Mouse (Mus musculus) intestine, embryonic 14.5 days (tissue): ENCODE measurements at regions not wholly inside any gene's neighbourhood (a gene's known extent, or its start where the extent isn't known, plus 50 kb on each side); places are given as distances from the start of the nearest gene placed in this dataset.

Experiments used
- ATAC-seq: fragments of 200-750 bp; cut with Nextera tagmentation; replicated peaks from 2 replicates; pipeline ENCODE4 v1.8.0; 2017; ENCODE audit warnings: low read depth, moderate number of reproducible peaks, moderate TSS enrichment, moderate library complexity; ENCODE audit not compliant: low FRiP score, low TSS enrichment
- DNase-seq: peaks from one replicate; pipeline ENCODE4 v3.0.0-alpha.2; 2018; ENCODE audit warnings: low spot score
- H3K27ac ChIP-seq: fragments of 300-500 bp; sonication (generic); 2 replicates; pipeline ENCODE4 v1.5.1; 2014; ENCODE audit warnings: low read depth, mild to moderate bottlenecking, control low read depth
- H3K27me3 ChIP-seq: fragments of 300-500 bp; sonication (generic); replicated peaks from 2 replicates; pipeline ENCODE4 v1.6.1; 2014; ENCODE audit warnings: low read length, control low read depth; ENCODE audit not compliant: control insufficient read depth, insufficient read depth
- H3K36me3 ChIP-seq: fragments of 300-500 bp; sonication (generic); 2 replicates; pipeline ENCODE4 v1.6.1; 2014; ENCODE audit warnings: low read length, control low read depth; ENCODE audit not compliant: control insufficient read depth, insufficient read depth
- H3K4me1 ChIP-seq: fragments of 300-500 bp; sonication (generic); replicated peaks from 2 replicates; pipeline ENCODE4 v1.6.1; 2014; ENCODE audit warnings: low read length, control low read depth, mixed read lengths; ENCODE audit not compliant: control insufficient read depth, insufficient read depth
- H3K4me2 ChIP-seq: fragments of 300-500 bp; sonication (generic); 2 replicates; pipeline ENCODE4 v1.6.1; 2014; ENCODE audit warnings: low read length
- H3K4me3 ChIP-seq: fragments of 300-500 bp; sonication (generic); 2 replicates; pipeline ENCODE4 v1.5.1; 2014; ENCODE audit warnings: low read depth, low read length, control low read depth, mixed read lengths
- H3K9ac ChIP-seq: fragments of 300-500 bp; sonication (generic); 2 replicates; pipeline ENCODE4 v1.6.1; 2014; ENCODE audit warnings: mild to moderate bottlenecking, low read length
- H3K9me3 ChIP-seq: fragments of 300-500 bp; sonication (generic); 2 replicates; pipeline ENCODE4 v1.6.1; 2016; ENCODE audit warnings: low read length, control low read depth; ENCODE audit not compliant: control insufficient read depth
- WGBS: fragments of 180-500 bp; shearing (Covaris S2); extraction: QIAGEN DNeasy Blood & Tissue Kit; methylation state at CpG from one replicate; pipeline ENCODE4 v1.1.7; 2014; 5-methylcytosine and 5-hydroxymethylcytosine counted together

DNA sequence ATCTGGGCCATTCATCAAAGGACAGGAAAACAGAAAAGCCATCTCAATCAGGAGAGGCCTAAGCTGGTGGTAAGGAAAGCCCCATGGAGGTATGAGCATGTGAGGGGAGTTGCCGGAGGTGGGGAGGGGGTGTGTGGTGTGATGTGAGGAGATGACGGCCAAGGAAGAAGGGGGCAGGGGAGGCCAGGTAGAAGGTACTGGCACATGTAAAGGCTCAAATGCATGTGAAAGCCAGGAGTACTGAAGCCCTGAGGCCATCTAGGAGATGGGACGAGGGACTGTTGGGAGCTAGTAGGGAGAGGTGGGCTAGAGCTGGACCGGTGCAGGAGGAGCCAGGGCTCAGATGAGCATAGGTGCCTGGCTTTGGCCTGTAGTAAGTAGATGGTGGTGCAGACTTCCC, 98.4 kb downstream of the 1810010D01Rik start:
- no peaks in the 10 kb centered on the region for H3K27me3 ChIP-seq
- no peaks in the 10 kb centered on the region for H3K36me3 ChIP-seq
- 77% methylated on average over 4 of the region's 4 CpGs for whole genome bisulfite sequencing
- no peaks in the 10 kb centered on the region for H3K9me3 ChIP-seq
- ATAC-seq (no peak), DNase-seq (no peak)
- H3K4me3 ChIP-seq = no peak overlapping the region
- no peak overlapping the region for H3K9ac ChIP-seq
- H3K4me1 ChIP-seq = peaks cover 25% of the 10 kb centered on the region
- no peak overlapping the region for H3K27ac ChIP-seq
- H3K4me2 ChIP-seq = no peak overlapping the region

DNA sequence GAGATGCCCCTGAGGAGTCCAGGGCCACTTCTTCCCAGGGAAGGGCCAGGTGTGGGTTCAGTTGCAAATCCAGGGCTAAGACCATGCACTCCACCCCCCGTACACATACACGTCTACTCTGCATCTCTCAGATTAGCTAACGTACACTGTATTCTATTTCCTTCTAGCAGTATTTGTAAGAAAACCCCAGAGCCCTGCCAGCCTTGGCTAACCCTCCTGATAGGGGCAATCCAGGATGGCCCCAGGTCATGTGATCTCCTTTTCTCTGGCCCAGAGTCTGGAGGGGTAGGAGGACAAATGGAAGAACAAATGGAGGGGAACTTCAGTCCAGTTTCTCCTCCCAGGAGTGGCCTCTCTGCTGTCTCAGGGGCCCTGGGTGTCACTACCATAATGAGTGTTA, 98.9 kb downstream of the 1810010D01Rik start:
- Histone ChIP-seq H3K27me3 (no peaks in the 10 kb centered on the region), H3K4me3 (no peak overlapping the region), H3K4me2 (no peak overlapping the region), H3K27ac (no peak overlapping the region), H3K4me1 (peaks cover 25% of the 10 kb centered on the region), H3K9ac (no peak overlapping the region), H3K36me3 (no peaks in the 10 kb centered on the region), H3K9me3 (no peaks in the 10 kb centered on the region)
- no peak for DNase-seq
- ATAC-seq = no peak
- WGBS = 84% methylated on average over 3 of the region's 3 CpGs

DNA sequence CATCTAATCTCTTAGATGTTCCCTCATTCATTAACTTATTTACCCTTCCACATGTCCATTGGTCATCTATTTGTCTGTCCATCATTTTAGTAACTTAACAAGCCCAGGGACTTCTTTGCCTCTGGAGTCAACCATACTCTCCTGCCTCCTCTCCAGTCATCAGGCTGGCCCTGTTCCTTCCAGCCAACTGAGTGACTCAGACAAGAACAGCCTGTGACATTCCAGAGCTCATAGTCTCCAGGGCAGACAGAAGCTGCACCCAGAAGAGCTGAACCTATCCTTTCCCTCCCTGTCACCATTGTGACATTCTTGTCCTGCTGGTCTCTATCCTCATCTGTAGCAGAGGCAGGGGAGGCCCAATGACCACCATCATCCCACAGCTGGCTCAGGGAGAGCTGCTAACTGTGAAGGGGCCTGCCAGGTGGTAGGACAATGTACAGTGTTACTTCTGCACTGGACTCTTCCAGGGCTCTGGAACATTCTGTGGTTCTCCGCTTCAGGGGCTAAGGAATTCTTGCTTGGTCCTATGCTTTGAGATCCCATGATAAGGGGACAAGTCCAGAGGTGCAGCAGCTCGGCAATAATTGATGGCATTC, 100.2 kb downstream of the 1810010D01Rik start:
- no peak overlapping the region for H3K4me3 ChIP-seq
- 88% methylated on average over 2 of the region's 2 CpGs for WGBS
- no peak for ATAC-seq

DNA sequence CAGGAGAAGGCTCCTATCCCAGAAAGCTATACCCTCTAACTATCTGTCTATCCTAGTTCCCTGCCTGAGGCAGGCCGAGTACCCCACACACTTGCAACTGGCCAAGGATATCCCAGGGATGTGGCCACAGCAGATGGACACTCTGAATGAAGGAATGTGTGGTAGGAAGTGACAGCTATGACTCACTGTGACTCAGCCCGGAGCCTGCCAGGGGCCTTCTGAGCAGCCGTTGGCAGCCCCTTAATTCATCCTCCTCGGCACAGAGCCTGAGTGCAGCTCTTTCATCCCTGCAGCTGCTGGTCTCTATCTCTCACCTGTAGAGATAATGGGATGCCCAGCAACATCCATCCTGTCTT, 101.4 kb downstream of the 1810010D01Rik start:
- Histone ChIP-seq H3K4me3 (no peak overlapping the region), H3K9ac (no peak overlapping the region), H3K9me3 (no peaks in the 10 kb centered on the region), H3K27ac (no peak overlapping the region), H3K4me2 (no peak overlapping the region), H3K27me3 (no peaks in the 10 kb centered on the region), H3K4me1 (peaks cover 14% of the 10 kb centered on the region), H3K36me3 (no peaks in the 10 kb centered on the region)
- DNase-seq (no peak), ATAC-seq (no peak)
- 59% methylated on average over 4 of the region's 4 CpGs for WGBS

More for the DNA sequence above, 100.2 kb downstream of the 1810010D01Rik start:
- no peak for DNase-seq
- no peak overlapping the region for H3K27ac ChIP-seq
- H3K4me2 ChIP-seq = no peak overlapping the region
- H3K4me1 ChIP-seq = peaks cover 25% of the 10 kb centered on the region
- no peaks in the 10 kb centered on the region for H3K9me3 ChIP-seq
- H3K9ac ChIP-seq = no peak overlapping the region
- no peaks in the 10 kb centered on the region for H3K36me3 ChIP-seq
- no peaks in the 10 kb centered on the region for H3K27me3 ChIP-seq

DNA sequence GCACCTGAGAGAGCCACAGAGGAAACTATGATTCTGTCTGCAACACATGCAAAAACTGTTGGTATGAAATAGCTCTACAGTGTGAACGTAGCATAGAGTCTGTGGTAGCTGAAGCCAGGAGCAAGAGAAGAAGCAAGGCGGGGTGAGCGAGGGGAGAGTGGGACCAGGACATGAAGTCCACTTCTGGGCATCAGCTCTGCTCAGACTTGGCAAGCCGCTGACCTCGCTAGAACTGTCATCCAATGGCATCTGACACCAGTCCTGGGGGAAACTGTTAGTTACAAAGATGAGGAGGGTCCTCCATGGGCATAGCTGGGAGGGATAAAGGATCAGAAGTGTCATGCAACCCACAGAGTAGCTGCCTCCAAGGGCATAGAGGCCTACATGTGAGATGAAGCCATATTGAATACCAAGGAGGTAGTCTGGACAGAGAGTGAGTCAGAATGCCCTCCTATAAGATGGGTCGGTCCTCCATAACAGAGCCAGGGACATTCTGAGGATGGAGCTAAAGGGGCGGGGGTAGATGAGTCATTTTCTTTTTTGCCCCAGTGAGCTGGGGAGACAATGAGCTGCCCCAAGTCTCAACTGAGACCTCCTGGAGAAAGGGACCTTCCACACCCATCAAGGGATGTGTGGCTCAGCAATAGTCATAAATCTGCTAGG, 102.0 kb downstream of the 1810010D01Rik start:
- Histone ChIP-seq H3K36me3 (no peaks in the 10 kb centered on the region), H3K4me3 (no peak overlapping the region), H3K4me2 (no peak overlapping the region), H3K9me3 (no peaks in the 10 kb centered on the region), H3K9ac (no peak overlapping the region), H3K27ac (no peak overlapping the region), H3K27me3 (no peaks in the 10 kb centered on the region), H3K4me1 (peaks cover 8% of the 10 kb centered on the region)
- DNase-seq (no peak), ATAC-seq (no peak)
- 85% methylated on average over 7 of the region's 7 CpGs for WGBS

DNA sequence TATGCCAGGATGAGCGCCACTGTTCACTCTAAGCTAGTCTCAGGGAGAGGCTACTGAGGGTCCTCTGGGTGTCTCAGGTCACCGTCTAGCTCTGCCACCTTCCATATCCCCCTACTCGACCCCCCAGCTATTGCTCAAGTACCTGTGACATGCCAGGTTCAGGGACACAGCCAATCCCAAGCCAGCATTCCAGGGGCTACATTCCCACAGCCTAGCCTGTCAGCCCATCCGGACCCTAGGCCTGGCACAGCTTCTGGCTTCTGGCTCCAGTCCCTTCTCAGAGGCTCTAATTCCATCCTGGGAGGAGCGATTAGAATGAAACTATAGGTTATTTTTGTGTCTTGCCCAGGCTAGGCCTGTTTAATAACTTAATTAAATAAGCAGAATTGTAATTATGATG, 105.2 kb downstream of the 1810010D01Rik start:
- Histone ChIP-seq H3K9me3 (no peaks in the 10 kb centered on the region), H3K27me3 (no peaks in the 10 kb centered on the region), H3K9ac (no peak overlapping the region), H3K4me3 (no peak overlapping the region), H3K36me3 (no peaks in the 10 kb centered on the region), H3K4me2 (no peak overlapping the region), H3K27ac (0 out of 2 replicates have a peak overlapping the region, but pooled peaks have one; percentile 11), H3K4me1 (no peaks in the 10 kb centered on the region)
- ATAC-seq (no peak), DNase-seq (no peak)
- 71% methylated on average over 5 of the region's 5 CpGs for WGBS

DNA sequence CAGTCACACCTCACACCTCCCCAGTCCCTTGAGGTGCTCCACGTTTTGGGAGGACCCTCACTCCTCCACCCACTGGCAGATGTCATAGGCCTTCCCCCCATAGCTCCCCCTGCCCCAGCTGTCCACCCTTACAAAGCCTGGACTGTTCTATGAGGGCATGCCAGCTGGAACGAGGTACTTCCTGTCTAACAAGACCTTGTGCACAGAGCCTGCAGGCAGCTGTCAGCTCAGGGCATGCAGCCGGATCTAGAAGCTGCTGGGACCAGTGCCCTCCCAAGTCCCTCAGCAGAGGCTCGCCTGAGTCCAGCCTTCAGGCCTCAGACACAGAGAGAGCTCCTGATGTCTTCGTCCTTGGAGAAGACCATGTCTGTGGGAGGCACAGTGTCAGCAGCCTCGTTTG, 105.7 kb downstream of the 1810010D01Rik start:
- ATAC-seq (peak; percentile 56), DNase-seq (no peak)
- Histone ChIP-seq H3K9ac (no peak overlapping the region), H3K4me1 (no peaks in the 10 kb centered on the region), H3K27me3 (no peaks in the 10 kb centered on the region), H3K27ac (0 out of 2 replicates have a peak overlapping the region, but pooled peaks have one; percentile 11), H3K4me2 (no peak overlapping the region), H3K9me3 (no peaks in the 10 kb centered on the region), H3K4me3 (no peak overlapping the region), H3K36me3 (no peaks in the 10 kb centered on the region)
- WGBS = 42% methylated on average over 6 of the region's 6 CpGs

DNA sequence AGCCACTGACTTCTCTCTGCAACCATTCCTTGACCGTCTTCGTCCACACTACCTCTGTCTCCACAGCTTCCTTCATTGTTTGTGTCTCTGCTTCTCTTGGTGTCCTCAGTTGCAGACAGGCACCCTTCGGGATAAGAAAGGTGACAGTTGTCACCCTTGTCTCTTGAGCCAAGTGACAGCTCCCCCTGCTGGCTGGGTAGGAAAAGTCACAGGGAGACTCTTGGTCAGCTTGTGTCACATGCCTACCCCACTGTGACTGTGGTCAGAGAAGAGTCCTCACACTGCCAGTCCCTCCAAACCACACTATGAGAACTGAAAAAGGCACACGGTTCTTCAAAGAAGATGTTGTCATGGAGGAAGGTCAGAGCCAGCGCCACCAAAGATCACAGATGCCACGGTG, 109.6 kb downstream of the 1810010D01Rik start:
- H3K9me3 ChIP-seq = no peaks in the 10 kb centered on the region
- ATAC-seq = no peak
- 89% methylated on average over 6 of the region's 6 CpGs for WGBS

DNA sequence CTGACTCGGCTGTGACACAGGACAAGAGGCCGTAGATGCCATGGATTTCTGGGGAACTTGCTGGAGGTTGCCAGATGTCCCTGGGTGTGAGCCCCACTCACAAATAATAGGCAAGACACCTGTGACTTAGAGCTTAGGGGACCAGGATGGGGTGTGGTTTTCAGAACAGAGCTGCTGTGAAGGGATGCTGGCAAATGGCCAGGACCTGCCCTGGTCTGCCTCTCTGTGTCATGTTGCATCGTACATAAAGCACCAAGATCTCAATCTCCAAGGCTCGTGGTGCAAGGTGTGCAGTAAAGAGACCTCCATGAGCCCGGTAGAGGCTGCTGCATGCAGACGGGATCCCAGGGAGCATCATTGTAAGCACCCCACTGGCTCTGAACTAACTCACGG, 113.8 kb downstream of the 1810010D01Rik start:
- no peaks in the 10 kb centered on the region for H3K27me3 ChIP-seq
- H3K9me3 ChIP-seq = no peaks in the 10 kb centered on the region
- DNase-seq (no peak), ATAC-seq (no peak)
- no peak overlapping the region for H3K27ac ChIP-seq
- no peak overlapping the region for H3K4me2 ChIP-seq
- 75% methylated on average over 7 of the region's 7 CpGs for WGBS
- H3K36me3 ChIP-seq = no peaks in the 10 kb centered on the region
- H3K4me3 ChIP-seq = no peak overlapping the region
- peaks cover 6% of the 10 kb centered on the region; the same call in 1 of the 2 replicates for H3K4me1 ChIP-seq
- no peak overlapping the region for H3K9ac ChIP-seq

More for the DNA sequence above, 109.6 kb downstream of the 1810010D01Rik start:
- Histone ChIP-seq H3K9ac (no peak overlapping the region), H3K27me3 (no peaks in the 10 kb centered on the region), H3K27ac (no peak overlapping the region), H3K4me3 (no peak overlapping the region), H3K36me3 (no peaks in the 10 kb centered on the region), H3K4me1 (no peaks in the 10 kb centered on the region), H3K4me2 (no peak overlapping the region)
- DNase-seq = no peak
